Mouse (Mus musculus): ENCODE results near the gene Cabp1. TPM values are rescaled to one million over a fixed set of nuclear protein-coding genes. Genes with fewer than 3 reads are reported as not detected.
A peak's percentile ranks its signal among the peaks of the same experiment; 100 is the strongest.

Gene Cabp1
- total and polyA plus RNA-seq, 2 experiments from 2014 or later: 20.9 to 21.4 TPM

DNA sequence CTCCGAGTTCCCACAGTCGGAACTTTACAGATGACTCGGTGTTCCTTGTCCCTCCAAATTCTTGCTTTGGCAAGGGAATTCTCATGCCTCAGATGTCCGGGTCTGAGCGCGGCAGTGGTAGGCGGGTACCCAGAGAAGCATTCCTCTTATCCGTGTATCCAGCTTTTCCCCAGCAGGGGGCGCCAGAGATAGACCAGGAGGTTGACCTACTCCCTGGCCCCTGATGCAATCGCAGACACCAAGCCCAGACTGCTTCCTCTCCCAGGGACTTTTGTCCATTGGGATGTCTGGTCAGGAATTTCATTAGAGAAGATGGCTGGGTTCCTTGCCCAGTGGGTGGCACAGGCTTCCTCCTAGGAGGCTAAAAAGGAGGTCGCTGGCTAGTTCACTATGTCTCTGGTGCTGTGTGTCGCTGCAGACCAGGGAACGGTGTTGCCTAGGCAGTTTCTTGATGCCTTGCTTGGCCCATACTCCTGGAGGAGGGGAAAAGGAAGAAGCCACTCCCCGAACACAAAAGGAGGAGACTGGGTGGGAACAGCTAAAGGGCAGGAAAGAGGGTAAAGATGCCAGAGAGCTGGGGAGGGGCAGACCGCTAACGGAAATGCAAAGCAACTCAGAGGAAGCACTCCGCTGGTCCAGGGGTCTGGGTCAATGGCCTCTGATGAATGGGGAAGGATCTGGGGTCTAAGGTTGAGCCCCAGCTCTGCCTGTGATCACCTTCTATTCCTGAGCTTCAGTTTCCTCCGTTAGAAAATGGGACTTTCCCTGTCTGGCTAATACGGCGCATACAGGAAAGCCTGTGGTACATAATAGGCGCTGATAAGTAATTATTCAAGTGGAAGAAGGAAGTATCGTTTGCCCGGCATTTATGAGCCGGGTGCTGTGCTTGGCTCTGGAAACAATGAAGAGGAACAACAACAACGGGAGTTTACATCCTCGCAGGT lies 6.7 kb downstream of the Cabp1 start:
- Histone ChIP-seq H3K27ac (peak overlapping the region; percentile 60), H3K27me3 (ENCODE audit: insufficient read depth, low read length) (peaks cover 12% of the 10 kb centered on the region; the same call in 1 of the 2 replicates), H3K4me2 (ENCODE audit: low read depth, low read length) (peak overlapping the region; percentile 43), H3K4me1 (ENCODE audit: insufficient read depth, low read length) (peaks cover 28% of the 10 kb centered on the region), H3K4me3 (ENCODE audit: low read length) (peak overlapping the region; percentile 14; the same call in 1 of the 2 replicates), H3K9me3 (ENCODE audit: low read length) (no peaks in the 10 kb centered on the region), H3K36me3 (ENCODE audit: insufficient read depth, low read length) (no peaks in the 10 kb centered on the region), H3K9ac (replicated peaks; ENCODE audit: low read length) (0 out of 2 replicates have a peak overlapping the region, but pooled peaks have one; percentile 13)
- peak; percentile 81 for ATAC-seq
- peak; percentile 93 for DNase-seq (ENCODE audit: low spot score)
- WGBS: 14% methylated on average over 26 of the region's 26 CpGs
- TF ChIP-seq CTCF (IDR thresholded peaks at IDR 0.05; ENCODE audit: low read depth): peak; percentile 87

DNA sequence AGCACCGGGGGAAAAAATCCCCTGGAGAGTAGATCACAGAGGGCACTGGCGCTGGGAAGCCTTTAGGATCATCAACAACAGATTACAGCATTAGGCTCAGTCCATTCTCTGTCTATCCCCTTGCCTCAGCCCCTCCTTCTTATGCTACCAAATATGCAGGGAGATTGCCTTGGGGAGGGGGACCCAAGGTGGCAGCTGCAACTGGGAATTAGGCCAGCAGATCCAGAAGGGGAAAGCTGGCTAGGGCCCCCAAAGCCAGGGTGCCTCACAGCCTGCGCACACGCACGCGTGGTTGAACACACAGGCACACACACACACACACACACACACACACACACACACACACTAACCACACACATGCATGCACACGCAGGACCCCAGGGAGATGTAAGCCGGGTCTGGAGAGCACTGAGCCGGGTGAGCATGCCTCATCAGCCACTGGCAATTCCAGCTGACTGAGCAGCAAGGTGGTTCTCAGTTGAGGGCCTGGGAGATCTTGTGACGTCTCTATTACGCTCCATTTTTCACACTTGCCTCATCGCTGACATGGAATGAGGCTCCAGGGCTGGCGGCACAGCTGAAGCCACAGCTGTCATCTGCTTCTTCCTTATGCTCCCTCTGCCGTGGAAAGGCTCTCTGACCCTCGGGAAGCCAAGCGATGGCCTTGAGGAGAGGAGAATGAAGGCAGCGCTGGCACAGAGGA lies 7.7 kb downstream of the Cabp1 start:
- DNase-seq (ENCODE audit: low spot score) (peak; percentile 81), ATAC-seq (peak; percentile 67)
- Histone ChIP-seq H3K27ac (peak overlapping the region; percentile 60), H3K36me3 (ENCODE audit: insufficient read depth, low read length) (no peaks in the 10 kb centered on the region), H3K4me3 (ENCODE audit: low read length) (peak overlapping the region; percentile 14; the same call in 1 of the 2 replicates), H3K4me1 (ENCODE audit: insufficient read depth, low read length) (peaks cover 26% of the 10 kb centered on the region), H3K4me2 (ENCODE audit: low read depth, low read length) (peak overlapping the region; percentile 43), H3K27me3 (ENCODE audit: insufficient read depth, low read length) (peaks cover 12% of the 10 kb centered on the region; the same call in 1 of the 2 replicates), H3K9ac (replicated peaks; ENCODE audit: low read length) (0 out of 2 replicates have a peak overlapping the region, but pooled peaks have one; percentile 13), H3K9me3 (ENCODE audit: low read length) (no peaks in the 10 kb centered on the region)
- WGBS: 23% methylated on average over 17 of the region's 17 CpGs
- TF ChIP-seq CTCF (IDR thresholded peaks at IDR 0.05; ENCODE audit: low read depth): no peak

DNA sequence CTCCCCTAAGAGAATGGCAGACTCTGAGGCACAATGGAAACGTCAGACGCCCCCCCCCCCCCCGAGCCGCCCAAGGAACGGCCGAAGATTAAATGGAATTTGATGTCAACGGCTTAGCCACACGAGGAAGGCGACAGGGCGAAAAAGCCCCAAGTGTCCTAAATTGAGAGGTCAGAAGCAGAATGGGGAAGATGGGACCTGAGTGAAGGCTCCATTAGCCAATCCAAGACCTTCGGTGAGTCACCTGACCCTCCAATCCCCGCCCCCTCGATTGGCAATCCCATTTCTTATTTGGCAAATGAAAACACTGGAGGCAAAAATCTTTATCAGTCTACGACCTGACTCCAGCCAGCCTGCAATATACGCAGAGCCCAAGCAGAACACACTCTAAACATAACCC lies 9.5 kb downstream of the Cabp1 start:
- Histone ChIP-seq H3K36me3 (ENCODE audit: insufficient read depth, low read length) (no peaks in the 10 kb centered on the region), H3K4me2 (ENCODE audit: low read depth, low read length) (peak overlapping the region; percentile 50), H3K9ac (replicated peaks; ENCODE audit: low read length) (no peak overlapping the region), H3K27ac (peak overlapping the region; percentile 51; the same call in 1 of the 2 replicates), H3K9me3 (ENCODE audit: low read length) (no peaks in the 10 kb centered on the region), H3K4me1 (ENCODE audit: insufficient read depth, low read length) (peaks cover 26% of the 10 kb centered on the region), H3K4me3 (ENCODE audit: low read length) (0 out of 2 replicates have a peak overlapping the region, but pooled peaks have one; percentile 13), H3K27me3 (ENCODE audit: insufficient read depth, low read length) (peaks cover under 1% of the 10 kb centered on the region; the same call in 1 of the 2 replicates)
- ATAC-seq (no peak), DNase-seq (ENCODE audit: low spot score) (peak; percentile 81)
- WGBS: 15% methylated on average over 15 of the region's 15 CpGs
- TF ChIP-seq CTCF (IDR thresholded peaks at IDR 0.05; ENCODE audit: low read depth): no peak

DNA sequence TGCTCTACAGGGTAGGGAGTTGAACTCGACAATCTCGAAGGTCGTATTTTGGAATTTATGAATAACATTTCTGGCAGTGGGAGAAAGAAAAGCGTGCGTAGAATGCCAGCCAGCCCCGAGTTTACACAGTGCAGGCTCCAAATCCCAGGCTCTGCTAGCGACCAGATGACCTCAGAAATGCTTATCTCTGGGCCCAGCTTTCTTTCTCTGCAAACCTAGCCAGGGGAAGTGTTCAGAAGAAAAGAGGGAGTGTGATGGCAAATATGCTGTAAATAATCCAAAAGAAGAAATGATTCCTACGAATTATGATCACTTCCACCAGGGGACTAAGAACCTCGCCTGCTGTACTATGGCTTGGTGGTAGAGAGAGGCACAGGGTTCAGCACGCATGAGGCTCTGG lies 10.7 kb downstream of the Cabp1 start:
- no peak overlapping the region for H3K4me2 ChIP-seq (ENCODE audit: low read depth, low read length)
- no peaks in the 10 kb centered on the region for H3K27me3 ChIP-seq (ENCODE audit: insufficient read depth, low read length)
- DNase-seq (ENCODE audit: low spot score): no peak
- H3K9ac ChIP-seq (replicated peaks; ENCODE audit: low read length): no peak overlapping the region
- no peak overlapping the region for H3K4me3 ChIP-seq (ENCODE audit: low read length)
- no peaks in the 10 kb centered on the region for H3K36me3 ChIP-seq (ENCODE audit: insufficient read depth, low read length)
- ATAC-seq: no peak
- 85% methylated on average over 10 of the region's 10 CpGs for WGBS
- H3K9me3 ChIP-seq (ENCODE audit: low read length): no peaks in the 10 kb centered on the region
- TF ChIP-seq CTCF (IDR thresholded peaks at IDR 0.05; ENCODE audit: low read depth): no peak
- H3K4me1 ChIP-seq (ENCODE audit: insufficient read depth, low read length): peaks cover 26% of the 10 kb centered on the region
- H3K27ac ChIP-seq: no peak overlapping the region

DNA sequence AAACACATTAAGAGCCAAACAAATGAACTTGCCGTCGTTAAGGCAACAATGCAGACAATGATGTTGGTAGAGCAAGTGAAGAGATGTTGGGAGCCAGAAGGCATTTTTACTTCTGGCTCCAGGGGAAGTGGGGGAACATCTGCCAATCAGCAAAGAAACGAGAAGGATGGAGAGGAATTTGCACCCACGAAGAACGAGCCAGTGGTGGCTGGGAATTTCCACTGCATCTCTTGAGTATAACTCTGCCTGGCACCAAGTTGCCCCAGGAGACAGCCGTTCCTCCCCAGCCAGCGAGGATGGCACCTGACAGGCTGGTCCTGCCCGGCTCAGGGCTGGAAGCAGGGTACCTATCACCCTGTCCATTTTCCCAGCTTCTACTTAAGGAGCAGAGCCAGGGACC lies 11.3 kb downstream of the Cabp1 start:
- no peak overlapping the region for H3K4me3 ChIP-seq (ENCODE audit: low read length)
- H3K27me3 ChIP-seq (ENCODE audit: insufficient read depth, low read length): no peaks in the 10 kb centered on the region
- peaks cover 26% of the 10 kb centered on the region for H3K4me1 ChIP-seq (ENCODE audit: insufficient read depth, low read length)
- H3K4me2 ChIP-seq (ENCODE audit: low read depth, low read length): no peak overlapping the region
- no peak overlapping the region for H3K27ac ChIP-seq
- no peak for DNase-seq (ENCODE audit: low spot score)
- WGBS: 61% methylated on average over 8 of the region's 8 CpGs
- no peak for ATAC-seq
- H3K9me3 ChIP-seq (ENCODE audit: low read length): no peaks in the 10 kb centered on the region
- H3K9ac ChIP-seq (replicated peaks; ENCODE audit: low read length): no peak overlapping the region
- TF ChIP-seq CTCF (IDR thresholded peaks at IDR 0.05; ENCODE audit: low read depth): no peak
- H3K36me3 ChIP-seq (ENCODE audit: insufficient read depth, low read length): no peaks in the 10 kb centered on the region

DNA sequence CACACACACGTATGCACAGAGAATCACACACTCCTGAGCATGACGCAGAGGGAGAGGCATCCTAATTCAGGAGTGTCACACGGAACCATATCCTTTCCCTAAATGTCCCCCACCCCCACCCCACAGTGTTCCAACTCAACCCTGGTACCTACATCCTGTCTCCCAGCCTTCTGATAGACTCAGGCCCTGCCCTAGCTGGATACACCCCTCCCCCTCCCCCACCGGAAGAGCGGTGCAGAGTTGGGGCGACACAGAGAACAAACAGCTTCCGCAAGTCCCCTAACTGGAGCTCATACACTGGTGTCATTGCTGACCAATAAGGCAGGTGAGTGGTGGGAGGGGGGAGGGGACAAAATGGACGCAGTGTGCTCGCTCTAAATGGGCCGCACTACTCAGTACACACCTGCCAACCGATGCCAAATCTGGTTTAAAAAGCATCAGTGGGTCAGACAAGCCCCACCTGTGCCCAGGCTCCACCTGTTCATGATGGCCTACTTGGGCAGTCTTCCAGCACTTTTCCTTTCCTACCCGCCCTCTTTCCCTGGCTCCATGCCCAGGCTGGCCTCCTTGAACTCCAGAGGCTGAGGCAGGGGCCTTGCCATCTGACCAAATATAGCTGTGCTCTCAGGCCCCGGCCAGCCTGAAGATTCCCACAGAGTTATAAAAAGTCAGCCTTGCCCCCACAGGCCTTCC lies 12.8 kb downstream of the Cabp1 start:
- no peaks in the 10 kb centered on the region for H3K27me3 ChIP-seq (ENCODE audit: insufficient read depth, low read length)
- ATAC-seq (peak; percentile 25; the same call in 1 of the 2 replicates), DNase-seq (ENCODE audit: low spot score) (peak; percentile 36)
- no peak overlapping the region for H3K27ac ChIP-seq
- H3K4me2 ChIP-seq (ENCODE audit: low read depth, low read length): no peak overlapping the region
- no peak for TF ChIP-seq CTCF (IDR thresholded peaks at IDR 0.05; ENCODE audit: low read depth)
- H3K36me3 ChIP-seq (ENCODE audit: insufficient read depth, low read length): no peaks in the 10 kb centered on the region
- 76% methylated on average over 13 of the region's 13 CpGs for WGBS
- H3K4me3 ChIP-seq (ENCODE audit: low read length): no peak overlapping the region
- no peaks in the 10 kb centered on the region for H3K9me3 ChIP-seq (ENCODE audit: low read length)
- H3K4me1 ChIP-seq (ENCODE audit: insufficient read depth, low read length): peaks cover 14% of the 10 kb centered on the region; the same call in 1 of the 2 replicates
- H3K9ac ChIP-seq (replicated peaks; ENCODE audit: low read length): no peak overlapping the region

Data from hindbrain, postnatal 0 days (tissue).